Mouse (Mus musculus): ENCODE data around the gene Caly.

- TF ChIP-seq POLR2A (IDR thresholded peaks at IDR 0.05; ENCODE audit: borderline replicate concordance, extremely low read depth, insufficient read depth, insufficient read length, poor library complexity, severe bottlenecking) (no peak), CTCF (IDR thresholded peaks at IDR 0.05; ENCODE audit: borderline replicate concordance, extremely low read depth, insufficient read depth, insufficient read length) (no peak)
These were observed 20.6 kb downstream of the Caly start for GRCm38 (mm10) chr7:140061832-140062130.

Data from brain, embryonic 14.5 days (tissue).